ENCODE assay signal across 16 mouse cellular contexts in the genomic region with DNA sequence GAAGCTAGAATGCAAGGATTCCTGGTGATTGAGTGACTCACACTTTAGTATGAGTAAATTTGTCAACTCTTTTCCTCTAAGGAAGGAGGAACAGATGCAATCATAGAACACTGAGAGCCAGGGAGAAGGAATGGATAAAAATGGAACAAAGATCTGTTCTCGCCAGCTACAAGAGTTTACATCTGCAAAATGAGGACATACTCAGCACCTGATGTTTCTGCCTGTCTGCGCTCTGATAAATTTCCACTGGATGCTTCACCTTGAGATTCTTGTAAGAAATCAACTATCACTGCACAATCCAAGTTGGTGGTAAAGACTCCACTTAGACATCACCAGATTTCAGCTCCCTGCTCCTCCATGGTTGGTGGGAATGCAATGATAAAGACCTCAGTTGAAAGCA.
DNase-seq lines count a peak whose midpoint lies in the region.
"Had no signal": no experiment of that assay in that cellular context is flagged by ENCODE, and none has a peak within 500 bp of the region (broad histone marks: within the 10 kb centered on the region; RNA-seq: fewer than 3 reads in every experiment).

No protein-coding gene starts in this region.

- peak; percentile 66 to 77 for DNase-seq in frontal cortex, adult 2 months (ENCODE audit: extremely low spot score in 1 of 2, low spot score in 1 of 2)
- DNase-seq in frontal cortex, postnatal 14 days (ENCODE audit: low spot score in 2 of 2) = no peak
- DNase-seq in right cerebral cortex, adult 2 months (ENCODE audit: low spot score in 2 of 2) = peak; percentile 26 to 54
- DNase-seq in right cerebral cortex, postnatal 4 days = no peak
- peak; percentile 53 to 58 for DNase-seq in left cerebral cortex, adult 9 months (ENCODE audit: low spot score in 2 of 2)
- DNase-seq in telencephalon, adult 2 months (ENCODE audit: low read depth, low spot score) = peak; percentile 87
- no peak for DNase-seq in kidney, postnatal 14 days
- DNase-seq in adipocyte (ENCODE audit: low spot score) = no peak
- DNase-seq: adrenal gland, postnatal 14 days; cerebellum, adult 9-11 months; kidney, adult 8-10 months; kidney, postnatal 25 days; liver; lung, postnatal 4 days; midbrain, embryonic 14.5 days; thymus, postnatal 36 days had no signal

Comparison
In these comparisons a context has a peak if more than half of its experiments do, and no peak if none do; other contexts are left out.
1. DNase-seq: peak in frontal cortex, adult 2 months (2 of 2), right cerebral cortex, adult 2 months (2 of 2), left cerebral cortex, adult 9 months (2 of 2) and telencephalon, adult 2 months (single experiment); none in frontal cortex, postnatal 14 days (0 of 2), right cerebral cortex, postnatal 4 days (single experiment), kidney, postnatal 14 days (single experiment) and adipocyte (single experiment).